Mouse (Mus musculus) midbrain, embryonic 11.5 days (tissue): ENCODE measurements around the gene Iqgap3. TPM values are rescaled to one million over a fixed set of nuclear protein-coding genes. Genes with fewer than 3 reads are reported as not detected.

Experiments used
- ATAC-seq: fragments of 200-750 bp; cut with Nextera tagmentation; 2 replicates; pipeline ENCODE4 v1.8.0; 2017; ENCODE audit warnings: moderate TSS enrichment, moderate library complexity; ENCODE audit not compliant: low FRiP score
- DNase-seq: peaks from one replicate; pipeline ENCODE4 v3.0.0; 2015; ENCODE audit warnings: low spot score; ENCODE audit errors: missing footprints
- H3K27ac ChIP-seq: fragments of 300-500 bp; sonication (generic); 2 replicates; pipeline ENCODE4 v1.5.1; 2014; ENCODE audit warnings: low read depth, low read length
- H3K27me3 ChIP-seq: fragments of 300-500 bp; sonication (generic); 2 replicates; pipeline ENCODE4 v1.6.1; 2014; ENCODE audit warnings: mild to moderate bottlenecking, low read length, moderate library complexity, mixed read lengths; ENCODE audit not compliant: control insufficient read depth, insufficient read depth
- H3K36me3 ChIP-seq: fragments of 300-500 bp; sonication (generic); 2 replicates; pipeline ENCODE4 v1.6.1; 2014; ENCODE audit warnings: mild to moderate bottlenecking, low read length, moderate library complexity, mixed read lengths; ENCODE audit not compliant: control insufficient read depth, insufficient read depth
- H3K4me1 ChIP-seq: fragments of 300-500 bp; sonication (generic); 2 replicates; pipeline ENCODE4 v1.6.1; 2014; ENCODE audit warnings: low read length; ENCODE audit not compliant: control insufficient read depth, insufficient read depth
- H3K4me2 ChIP-seq: fragments of 300-500 bp; sonication (generic); 2 replicates; pipeline ENCODE4 v1.6.1; 2014; ENCODE audit warnings: mild to moderate bottlenecking, moderate library complexity
- H3K4me3 ChIP-seq: fragments of 300-500 bp; sonication (generic); 2 replicates; pipeline ENCODE4 v1.5.1; 2014; ENCODE audit warnings: low read depth, low read length
- H3K9ac ChIP-seq: fragments of 300-500 bp; sonication (generic); 2 replicates; pipeline ENCODE4 v1.6.1; 2014; ENCODE audit warnings: low read length
- H3K9me3 ChIP-seq: fragments of 300-500 bp; sonication (generic); 2 replicates; pipeline ENCODE4 v1.6.1; 2016; ENCODE audit warnings: low read length; ENCODE audit not compliant: control insufficient read depth
- WGBS: fragments of 180-500 bp; shearing (Covaris S2); extraction: QIAGEN DNeasy Blood & Tissue Kit; methylation state at CpG from one replicate; pipeline ENCODE4 v1.1.7; 2014; 5-methylcytosine and 5-hydroxymethylcytosine counted together
- polyA plus RNA-seq: library from polyadenylated mRNA; unstranded; fragments of >200 nt; fragmentation: Nextera tagmentation; extraction: Ambion mirVana; gene quantifications from 2 replicates; pipeline ENCODE4 v1.2.1, GENCODE M21; 2014

Gene Iqgap3
- polyA plus RNA-seq, 1 experiment from 2014 or later, result 16.5 TPM

DNA sequence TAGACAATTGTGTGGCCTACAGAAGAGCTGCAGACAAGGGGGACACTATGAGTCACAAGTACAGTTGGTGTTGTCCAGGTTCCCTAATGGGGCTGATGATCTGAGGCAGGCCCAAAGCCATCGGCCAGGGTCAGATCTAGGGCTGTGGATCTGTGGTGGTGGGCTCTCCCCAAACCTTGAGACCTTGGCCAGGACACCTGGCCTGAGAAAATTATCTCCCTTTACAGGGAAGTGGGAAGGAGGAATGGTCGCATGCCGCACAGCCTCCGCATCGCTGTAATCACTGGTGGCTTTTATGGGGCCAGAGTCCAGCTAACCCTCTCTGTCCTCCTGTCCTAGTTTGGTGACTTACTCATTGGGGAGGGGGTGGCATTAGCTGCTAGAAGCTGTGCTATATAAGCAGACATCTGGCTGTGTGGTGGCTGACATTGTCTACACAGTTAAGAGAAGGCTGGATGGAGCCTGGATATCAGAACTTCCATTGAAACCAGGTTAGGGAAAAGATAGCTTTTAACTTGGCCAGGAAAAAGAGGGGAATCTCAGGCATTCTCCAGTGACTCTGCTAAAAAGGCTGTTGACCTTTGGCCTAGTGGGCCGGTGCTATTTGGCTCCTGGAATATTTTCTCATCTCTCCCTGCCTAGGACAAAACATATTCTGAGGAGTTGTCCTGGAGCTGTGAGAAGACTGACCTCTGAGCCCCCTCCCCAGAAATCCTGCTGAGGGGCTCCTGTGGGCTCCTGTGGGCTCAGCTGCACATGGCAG, 63.1 kb downstream of the Iqgap3 start:
- Histone ChIP-seq H3K27me3 (peaks cover 17% of the 10 kb centered on the region), H3K9ac (peak overlapping the region; percentile 34), H3K9me3 (no peaks in the 10 kb centered on the region), H3K4me3 (no peak overlapping the region), H3K4me1 (peaks cover 51% of the 10 kb centered on the region), H3K27ac (no peak overlapping the region), H3K4me2 (peak overlapping the region; percentile 92), H3K36me3 (no peaks in the 10 kb centered on the region)
- ATAC-seq (no peak), DNase-seq (no peak)
- 76% methylated on average over 6 of the region's 6 CpGs for WGBS

- H3K27ac ChIP-seq, result no peak overlapping the region
- H3K27me3 ChIP-seq, result peaks cover 11% of the 10 kb centered on the region
- no peak overlapping the region; the same call in 1 of the 2 replicates for H3K4me2 ChIP-seq
- no peaks in the 10 kb centered on the region for H3K36me3 ChIP-seq
- no peak overlapping the region for H3K9ac ChIP-seq
- H3K4me1 ChIP-seq, result peaks cover 56% of the 10 kb centered on the region
- DNase-seq (no peak), ATAC-seq (no peak)
- WGBS, result 38% methylated on average over 4 of the region's 4 CpGs
- no peak overlapping the region for H3K4me3 ChIP-seq
- no peaks in the 10 kb centered on the region for H3K9me3 ChIP-seq
Measured at GRCm38 (mm10) chr3:88145411-88145782, 63.6 kb downstream of the Iqgap3 start.

GRCm38 (mm10) chr3:88145952-88146351, 64.2 kb downstream of the Iqgap3 start:
- Histone ChIP-seq H3K4me3 (no peak overlapping the region), H3K27ac (no peak overlapping the region), H3K36me3 (no peaks in the 10 kb centered on the region), H3K9ac (no peak overlapping the region), H3K4me1 (peaks cover 62% of the 10 kb centered on the region), H3K4me2 (no peak overlapping the region), H3K27me3 (peaks cover 6% of the 10 kb centered on the region), H3K9me3 (no peaks in the 10 kb centered on the region)
- WGBS, result 74% methylated on average over 5 of the region's 5 CpGs
- ATAC-seq (no peak), DNase-seq (no peak)

DNA sequence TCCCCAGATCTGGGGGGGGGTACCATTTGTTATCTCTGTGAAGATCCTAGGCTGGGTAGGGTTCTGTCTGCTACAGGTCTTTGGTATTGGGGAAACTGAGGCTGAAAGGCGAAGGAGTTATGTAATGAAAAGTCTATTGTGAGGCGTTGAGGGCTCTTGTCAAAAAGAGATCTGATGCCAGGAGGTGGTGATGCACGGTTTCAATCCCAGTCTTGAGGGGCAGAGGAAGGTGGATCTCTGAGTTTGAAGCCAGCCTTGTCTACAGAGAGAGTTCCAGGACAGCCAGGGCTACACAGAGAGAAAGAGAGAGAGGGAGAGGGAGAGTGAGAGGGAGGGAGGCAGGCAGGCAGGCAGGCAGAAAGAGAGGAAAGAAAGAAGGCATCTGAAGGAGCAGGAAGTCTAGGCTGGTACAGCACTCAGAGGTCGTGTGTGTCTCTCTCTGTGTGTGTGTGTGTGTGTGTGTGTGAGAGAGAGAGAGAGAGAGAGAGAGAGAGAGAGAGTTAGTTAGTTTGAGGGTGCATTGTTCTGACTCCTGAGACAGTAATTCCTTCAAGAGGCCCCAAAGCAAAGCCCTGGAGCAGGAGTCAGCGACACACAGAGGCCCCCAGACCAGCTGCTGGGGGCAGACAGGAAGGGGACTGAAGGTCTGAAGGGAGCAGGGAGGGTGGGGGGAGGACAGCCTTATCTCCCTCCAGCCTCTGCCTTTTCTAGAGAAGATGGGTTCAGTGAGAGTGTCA, 64.8 kb downstream of the Iqgap3 start:
- no peak overlapping the region for H3K4me3 ChIP-seq
- ATAC-seq, result no peak

GRCm38 (mm10) chr3:88147444-88147843, 65.7 kb downstream of the Iqgap3 start:
- Histone ChIP-seq H3K9me3 (no peaks in the 10 kb centered on the region), H3K27ac (no peak overlapping the region), H3K4me2 (no peak overlapping the region), H3K9ac (no peak overlapping the region), H3K27me3 (no peaks in the 10 kb centered on the region), H3K4me3 (no peak overlapping the region), H3K36me3 (no peaks in the 10 kb centered on the region), H3K4me1 (peaks cover 77% of the 10 kb centered on the region)
- DNase-seq, result no peak
- 64% methylated on average over 2 of the region's 2 CpGs for WGBS
- ATAC-seq, result no peak

More for the DNA sequence above, 64.8 kb downstream of the Iqgap3 start:
- Histone ChIP-seq H3K9me3 (no peaks in the 10 kb centered on the region), H3K9ac (0 out of 2 replicates have a peak overlapping the region, but pooled peaks have one; percentile 20), H3K27me3 (no peaks in the 10 kb centered on the region; the same call in 1 of the 2 replicates), H3K4me2 (no peak overlapping the region), H3K36me3 (no peaks in the 10 kb centered on the region), H3K4me1 (peaks cover 68% of the 10 kb centered on the region), H3K27ac (no peak overlapping the region; the same call in 1 of the 2 replicates)
- no peak for DNase-seq
- 43% methylated on average over 5 of the region's 5 CpGs for WGBS

GRCm38 (mm10) chr3:88147866-88148265, 66.1 kb downstream of the Iqgap3 start:
- 67% methylated on average over 1 of the region's 1 CpGs for WGBS
- no peak for ATAC-seq
- H3K27ac ChIP-seq, result no peak overlapping the region
- H3K4me2 ChIP-seq, result no peak overlapping the region
- DNase-seq, result no peak
- no peak overlapping the region for H3K9ac ChIP-seq
- no peaks in the 10 kb centered on the region for H3K9me3 ChIP-seq
- H3K4me3 ChIP-seq, result no peak overlapping the region
- H3K4me1 ChIP-seq, result peaks cover 77% of the 10 kb centered on the region
- H3K36me3 ChIP-seq, result no peaks in the 10 kb centered on the region
- H3K27me3 ChIP-seq, result no peaks in the 10 kb centered on the region

- Histone ChIP-seq H3K9ac (no peak overlapping the region), H3K4me1 (peaks cover 73% of the 10 kb centered on the region), H3K9me3 (no peaks in the 10 kb centered on the region), H3K27me3 (no peaks in the 10 kb centered on the region), H3K4me3 (no peak overlapping the region), H3K36me3 (no peaks in the 10 kb centered on the region), H3K27ac (no peak overlapping the region), H3K4me2 (no peak overlapping the region)
- ATAC-seq, result no peak
- DNase-seq, result no peak
- WGBS, result 86% methylated on average over 5 of the region's 5 CpGs
Measured at GRCm38 (mm10) chr3:88148354-88148753, 66.6 kb downstream of the Iqgap3 start.

DNA sequence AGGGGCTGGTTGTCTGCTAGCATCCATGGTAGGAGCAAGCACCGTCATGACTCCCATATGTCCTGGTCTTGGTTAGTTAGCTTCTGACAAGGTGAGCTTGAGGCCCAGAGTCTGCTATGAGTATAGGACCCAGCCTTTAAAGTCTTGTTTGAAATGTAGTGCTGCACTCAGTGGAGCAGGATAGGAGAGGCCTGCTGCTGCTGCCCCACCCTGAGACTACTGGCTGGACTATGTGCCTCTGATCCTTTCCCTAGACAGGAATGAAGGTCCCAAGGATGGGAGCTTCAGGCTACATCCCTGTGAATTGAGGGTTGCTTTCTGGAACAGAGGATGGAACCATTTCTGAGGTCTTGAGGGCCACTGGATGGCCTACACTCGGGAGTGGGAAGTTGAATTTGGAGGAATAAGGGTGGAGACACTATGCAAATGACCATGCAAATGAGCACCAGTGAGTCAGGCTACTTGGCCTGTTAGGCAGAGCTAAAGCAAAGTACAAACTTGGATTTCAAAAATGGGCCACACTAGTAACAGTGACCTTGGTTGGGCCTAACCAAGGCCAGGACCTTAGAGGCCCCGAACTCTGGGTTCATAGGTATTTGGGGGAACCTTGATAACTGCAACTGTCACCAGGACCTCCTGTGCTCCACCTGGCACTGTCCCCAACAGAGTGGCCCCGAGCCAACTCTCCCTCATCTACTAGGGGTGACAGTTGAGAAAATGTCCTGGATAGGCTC, 67.2 kb downstream of the Iqgap3 start:
- peaks cover 67% of the 10 kb centered on the region for H3K4me1 ChIP-seq
- no peak overlapping the region for H3K27ac ChIP-seq
- no peak for ATAC-seq
- WGBS, result 74% methylated on average over 4 of the region's 4 CpGs
- no peak overlapping the region for H3K4me3 ChIP-seq
- no peaks in the 10 kb centered on the region for H3K9me3 ChIP-seq
- no peak overlapping the region for H3K4me2 ChIP-seq
- no peak overlapping the region for H3K9ac ChIP-seq
- no peak for DNase-seq
- H3K36me3 ChIP-seq, result no peaks in the 10 kb centered on the region
- no peaks in the 10 kb centered on the region for H3K27me3 ChIP-seq
